Mouse (Mus musculus): ENCODE results near the gene Mmadhc. TPM values are rescaled to one million over a fixed set of nuclear protein-coding genes. Genes with fewer than 3 reads are reported as not detected.

Gene Mmadhc
- polyA plus RNA-seq (2014; fragmentation: Illumina TruSeq; extraction: RNeasy Lipid Tissue Mini Kit (QIAGEN cat#74804); ENCODE audit: low read depth, low replicate concordance), result 76.6 TPM

DNA sequence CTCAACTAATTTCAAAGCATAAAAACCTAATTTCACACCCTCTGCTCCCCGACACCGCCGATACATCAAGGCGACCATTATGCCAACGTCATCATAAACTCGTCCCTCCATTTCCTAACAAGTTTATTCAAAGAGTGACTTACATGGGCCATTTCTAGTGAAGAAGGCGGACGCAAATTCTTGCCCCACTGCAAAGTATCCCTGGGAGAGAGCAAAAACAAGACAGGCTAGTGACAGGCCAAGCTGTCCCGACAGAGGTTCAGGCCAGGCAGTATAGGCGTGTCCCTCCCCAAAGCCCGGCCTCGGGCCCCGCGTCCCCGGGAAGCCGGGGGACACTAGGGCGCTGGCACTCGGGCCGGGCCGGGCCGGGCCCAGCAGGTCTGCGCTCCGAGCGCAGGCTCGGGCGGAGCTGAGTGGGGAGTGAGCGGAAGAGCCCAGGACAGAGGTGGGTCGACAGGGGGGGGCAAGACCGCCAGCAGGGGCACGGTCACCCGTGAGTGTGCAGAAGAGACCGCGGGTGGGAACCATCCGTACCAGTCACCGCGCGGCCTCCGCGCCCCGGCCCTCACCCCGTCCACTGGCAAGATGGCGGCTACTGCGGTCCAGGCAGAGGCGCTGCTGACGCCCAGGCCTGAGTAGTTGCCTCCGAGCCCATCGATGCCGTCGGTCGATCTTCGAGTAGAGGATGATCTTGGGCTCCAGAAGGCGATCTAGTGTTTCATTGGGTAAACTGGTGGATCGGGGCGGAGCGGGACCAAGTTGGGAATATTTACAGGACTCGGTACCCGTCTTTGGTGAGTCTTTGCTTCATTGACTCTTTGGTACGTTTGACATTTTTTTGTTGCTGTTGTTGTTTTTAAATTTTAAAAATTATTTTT lies at the start of gene Mmadhc:
Gene Mmadhc, minus strand, starts transcription at position 693 of the 878 bp plus-strand sequence.

Other genes starting within 250 kb of the Mmadhc start
- gene Lypd6, start 230.4 kb downstream of the Mmadhc start, polyA plus RNA-seq (2014; fragmentation: Illumina TruSeq; extraction: RNeasy Lipid Tissue Mini Kit (QIAGEN cat#74804); ENCODE audit: low read depth, low replicate concordance), result 1.9 TPM